Mouse (Mus musculus): ENCODE data around the gene Spata2l. TPM values are rescaled to one million over a fixed set of nuclear protein-coding genes. Genes with fewer than 3 reads are reported as not detected.

Spata2l gene
- total and polyA plus RNA-seq, 3 experiments: 1.9 to 3.1 TPM; not detected in 1

DNA sequence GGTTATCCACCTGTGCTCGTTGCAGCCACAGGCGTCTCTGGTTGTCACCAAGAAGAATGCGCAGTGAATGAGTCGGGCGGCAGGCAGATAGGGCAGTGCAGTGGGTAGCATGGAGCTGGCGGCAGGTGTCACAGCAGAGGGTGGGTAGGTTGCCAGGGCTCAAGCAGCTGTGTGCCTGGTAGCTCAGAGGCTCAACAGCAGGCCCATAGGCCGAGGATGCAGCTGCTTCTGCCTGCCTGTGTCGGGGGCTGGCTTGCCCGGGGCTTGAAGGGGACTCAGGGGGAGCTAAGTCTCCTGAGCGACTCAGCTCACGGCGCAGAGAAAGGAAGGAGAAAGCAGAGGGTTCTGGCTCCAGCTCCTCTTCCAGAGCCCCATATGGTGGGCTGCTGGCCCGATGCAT, 2.7 kb downstream of the Spata2l start:
- no peak overlapping the region for H3K27ac ChIP-seq (ENCODE audit: control insufficient read depth, low read depth, low read length)
- H3K79me2 ChIP-seq (ENCODE audit: control insufficient read depth, insufficient read depth, low read length, poor library complexity): no peaks in the 10 kb centered on the region; the same call in 1 of the 2 replicates
- TF ChIP-seq MYC (IDR thresholded peaks at IDR 0.05; ENCODE audit: low read depth, low read length): no peak
- 0 out of 2 replicates have a peak, but pooled peaks have one; percentile 13 for TF ChIP-seq POLR2AphosphoS2 (IDR thresholded peaks at IDR 0.05; ENCODE audit: low read length)
- DNase-seq (ENCODE audit: low read depth, low spot score): no peak
- no peak overlapping the region for H3K4me3 ChIP-seq (ENCODE audit: control insufficient read depth in 1 of 2, insufficient read depth in 1 of 2, low read depth in 2 of 2, low read length in 2 of 2)
- H3K4me1 ChIP-seq (ENCODE audit: control insufficient read depth in 1 of 2, insufficient read depth in 2 of 2, low read length in 2 of 2): peaks cover 0 to 9% of the 10 kb centered on the region in 2 experiments; a peak in 1 of 4 replicates
- no peaks in the 10 kb centered on the region for H3K9me3 ChIP-seq (replicated peaks; ENCODE audit: insufficient read depth, low read length)
- no peaks in the 10 kb centered on the region; a peak in 1 of 4 replicates for H3K36me3 ChIP-seq (ENCODE audit: control insufficient read depth in 1 of 2, insufficient read depth in 2 of 2, low read length in 2 of 2)
- H3K27me3 ChIP-seq (ENCODE audit: control insufficient read depth in 1 of 2, insufficient read depth in 2 of 2, low read length in 2 of 2): no peaks in the 10 kb centered on the region; a peak in 1 of 4 replicates
- H3K9ac ChIP-seq (ENCODE audit: control insufficient read depth, low read depth, low read length, poor library complexity, severe bottlenecking): no peak overlapping the region

DNA sequence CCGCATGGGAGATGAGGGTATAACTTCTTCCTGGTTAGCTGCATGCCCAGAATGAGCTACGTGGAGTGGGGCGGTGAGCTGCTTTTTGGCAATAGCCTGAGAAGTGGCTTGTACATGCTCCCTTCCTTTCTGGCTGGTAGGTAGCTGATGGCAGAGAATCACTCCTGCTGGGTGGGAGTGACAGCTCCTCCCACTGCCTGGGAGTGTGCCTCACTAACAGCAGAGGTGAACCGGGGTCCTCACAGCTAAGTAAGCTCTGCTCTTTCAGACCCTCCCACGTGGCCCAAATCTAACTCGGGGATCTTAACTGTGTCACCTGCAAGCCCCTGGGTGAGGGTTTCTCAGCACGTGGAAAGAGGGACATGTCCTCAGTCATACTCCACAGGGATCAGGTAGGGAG, 3.5 kb downstream of the Spata2l start:
- H3K36me3 ChIP-seq (ENCODE audit: control insufficient read depth in 1 of 2, insufficient read depth in 2 of 2, low read length in 2 of 2): no peaks in the 10 kb centered on the region; a peak in 1 of 4 replicates

DNA sequence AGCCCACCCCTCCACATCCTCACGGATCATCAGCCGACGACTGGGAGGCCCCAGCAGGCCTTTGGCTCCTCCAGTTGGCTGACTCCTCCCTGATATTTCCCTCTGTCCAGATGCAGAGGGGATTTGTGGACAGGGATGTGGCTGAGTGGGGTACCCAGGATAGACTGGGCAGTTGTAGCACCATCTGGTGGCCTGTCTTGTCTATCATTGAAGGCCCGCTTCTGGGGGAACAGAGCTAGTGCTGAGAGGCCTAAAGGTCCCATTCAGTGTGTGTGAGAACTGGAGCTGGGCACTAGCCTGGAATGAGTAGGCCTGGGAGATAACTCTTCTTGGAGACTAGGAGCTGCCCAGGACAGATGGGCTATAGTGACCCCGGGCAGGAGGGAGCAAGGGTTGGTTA, 4.3 kb downstream of the Spata2l start:
- no peaks in the 10 kb centered on the region for H3K9me3 ChIP-seq (replicated peaks; ENCODE audit: insufficient read depth, low read length)
- peaks cover 0 to 9% of the 10 kb centered on the region in 2 experiments; a peak in 1 of 4 replicates for H3K4me1 ChIP-seq (ENCODE audit: control insufficient read depth in 1 of 2, insufficient read depth in 2 of 2, low read length in 2 of 2)
- no peak overlapping the region for H3K4me3 ChIP-seq (ENCODE audit: control insufficient read depth in 1 of 2, insufficient read depth in 1 of 2, low read depth in 2 of 2, low read length in 2 of 2)
- no peak for DNase-seq (ENCODE audit: low read depth, low spot score)
- H3K27ac ChIP-seq (ENCODE audit: control insufficient read depth, low read depth, low read length): no peak overlapping the region
- TF ChIP-seq POLR2AphosphoS5 (IDR thresholded peaks at IDR 0.05; ENCODE audit: borderline replicate concordance, low read depth, low read length) (no peak), EP300 (IDR thresholded peaks at IDR 0.05; ENCODE audit: low read depth in 1 of 2, low read length in 2 of 2) (no peak), SMC3 (IDR thresholded peaks at IDR 0.05; ENCODE audit: low read depth, low read length) (peak; percentile 36; the same call in 1 of the 2 replicates), E2F4 (IDR thresholded peaks at IDR 0.05; ENCODE audit: borderline replicate concordance, low read depth, low read length) (no peak), ZMIZ1 (IDR thresholded peaks at IDR 0.05; ENCODE audit: low read depth, low read length) (no peak), MEF2A (IDR thresholded peaks at IDR 0.05; ENCODE audit: extremely low read depth, insufficient replicate concordance, low read depth, low read length, poor library complexity, severe bottlenecking) (no peak), ZKSCAN1 (IDR thresholded peaks at IDR 0.05; ENCODE audit: low read depth, low read length) (no peak), CTCF (IDR thresholded peaks at IDR 0.05 in 2 of 3, conservative IDR thresholded peaks at IDR 0.05 in 1 of 3; ENCODE audit: control insufficient read depth in 1 of 3, insufficient read depth in 1 of 3, low read depth in 2 of 3, low read length in 3 of 3, poor library complexity in 1 of 3, severe bottlenecking in 1 of 3) (peak in 2 of 3 experiments; percentile 39; a peak in 3 of 6 replicates), MAFK (IDR thresholded peaks at IDR 0.05; ENCODE audit: borderline replicate concordance, low read depth, low read length) (no peak), NRF1 (IDR thresholded peaks at IDR 0.05; ENCODE audit: insufficient read depth, low read depth, low read length, poor library complexity, severe bottlenecking) (no peak), JUND (IDR thresholded peaks at IDR 0.05; ENCODE audit: low read depth, low read length) (no peak), NELFE (IDR thresholded peaks at IDR 0.05; ENCODE audit: low read depth, low read length) (no peak), USF2 (IDR thresholded peaks at IDR 0.05; ENCODE audit: borderline replicate concordance in 1 of 2, insufficient read depth in 1 of 2, low read depth in 1 of 2, low read length in 2 of 2) (no peak)
- no peaks in the 10 kb centered on the region; a peak in 2 of 4 replicates for H3K36me3 ChIP-seq (ENCODE audit: control insufficient read depth in 1 of 2, insufficient read depth in 2 of 2, low read length in 2 of 2)
- H3K9ac ChIP-seq (ENCODE audit: control insufficient read depth, low read depth, low read length, poor library complexity, severe bottlenecking): no peak overlapping the region
- H3K27me3 ChIP-seq (ENCODE audit: control insufficient read depth in 1 of 2, insufficient read depth in 2 of 2, low read length in 2 of 2): no peaks in the 10 kb centered on the region
- no peaks in the 10 kb centered on the region; the same call in 1 of the 2 replicates for H3K79me2 ChIP-seq (ENCODE audit: control insufficient read depth, insufficient read depth, low read length, poor library complexity)

More for the DNA sequence above, 3.5 kb downstream of the Spata2l start:
- TF ChIP-seq MAZ (IDR thresholded peaks at IDR 0.05; ENCODE audit: low read depth, low read length): no peak
- TF ChIP-seq RCOR1 (IDR thresholded peaks at IDR 0.05; ENCODE audit: low read depth, low read length): no peak
- no peak for TF ChIP-seq POLR2A (IDR thresholded peaks at IDR 0.05; ENCODE audit: control insufficient read depth in 1 of 2, insufficient read depth in 1 of 2, low read depth in 1 of 2, low read length in 2 of 2, poor library complexity in 1 of 2)
- no peak for TF ChIP-seq ZC3H11A (IDR thresholded peaks at IDR 0.05; ENCODE audit: low read depth, low read length)
- no peak for TF ChIP-seq HCFC1 (IDR thresholded peaks at IDR 0.05; ENCODE audit: low read depth, low read length)
- TF ChIP-seq MYB (IDR thresholded peaks at IDR 0.05; ENCODE audit: low read depth, low read length): no peak
- TF ChIP-seq SMC3 (IDR thresholded peaks at IDR 0.05; ENCODE audit: low read depth, low read length): no peak
- no peak for TF ChIP-seq CHD1 (IDR thresholded peaks at IDR 0.05; ENCODE audit: low read depth, low read length)
- TF ChIP-seq MEF2A (IDR thresholded peaks at IDR 0.05; ENCODE audit: extremely low read depth, insufficient replicate concordance, low read depth, low read length, poor library complexity, severe bottlenecking): no peak
- no peak for TF ChIP-seq UBTF (IDR thresholded peaks at IDR 0.05; ENCODE audit: borderline replicate concordance, insufficient read depth, low read depth, low read length)
- TF ChIP-seq RAD21 (IDR thresholded peaks at IDR 0.05; ENCODE audit: low read depth, low read length): no peak
- no peak for TF ChIP-seq POLR2AphosphoS5 (IDR thresholded peaks at IDR 0.05; ENCODE audit: borderline replicate concordance, low read depth, low read length)
- TF ChIP-seq E2F4 (IDR thresholded peaks at IDR 0.05; ENCODE audit: borderline replicate concordance, low read depth, low read length): no peak
- no peak for TF ChIP-seq ZKSCAN1 (IDR thresholded peaks at IDR 0.05; ENCODE audit: low read depth, low read length)
- TF ChIP-seq TBP (IDR thresholded peaks at IDR 0.05; ENCODE audit: low read depth, low read length): no peak
- TF ChIP-seq JUND (IDR thresholded peaks at IDR 0.05; ENCODE audit: low read depth, low read length): no peak
- no peak for TF ChIP-seq CTCF (IDR thresholded peaks at IDR 0.05 in 2 of 3, conservative IDR thresholded peaks at IDR 0.05 in 1 of 3; ENCODE audit: control insufficient read depth in 1 of 3, insufficient read depth in 1 of 3, low read depth in 2 of 3, low read length in 3 of 3, poor library complexity in 1 of 3, severe bottlenecking in 1 of 3)
- no peak for TF ChIP-seq ZMIZ1 (IDR thresholded peaks at IDR 0.05; ENCODE audit: low read depth, low read length)
- no peak for TF ChIP-seq GABPA (IDR thresholded peaks at IDR 0.05; ENCODE audit: low read depth, low read length)
- no peak for TF ChIP-seq USF1 (IDR thresholded peaks at IDR 0.05; ENCODE audit: low read depth, low read length)
- no peaks in the 10 kb centered on the region; the same call in 1 of the 2 replicates for H3K79me2 ChIP-seq (ENCODE audit: control insufficient read depth, insufficient read depth, low read length, poor library complexity)
- H3K4me1 ChIP-seq (ENCODE audit: control insufficient read depth in 1 of 2, insufficient read depth in 2 of 2, low read length in 2 of 2): peaks cover 0 to 9% of the 10 kb centered on the region in 2 experiments; a peak in 1 of 4 replicates
- H3K9me3 ChIP-seq (replicated peaks; ENCODE audit: insufficient read depth, low read length): no peaks in the 10 kb centered on the region
- no peak for DNase-seq (ENCODE audit: low read depth, low spot score)
- no peaks in the 10 kb centered on the region; a peak in 1 of 4 replicates for H3K27me3 ChIP-seq (ENCODE audit: control insufficient read depth in 1 of 2, insufficient read depth in 2 of 2, low read length in 2 of 2)
- H3K4me3 ChIP-seq (ENCODE audit: control insufficient read depth in 1 of 2, insufficient read depth in 1 of 2, low read depth in 2 of 2, low read length in 2 of 2): no peak overlapping the region
- no peak overlapping the region for H3K9ac ChIP-seq (ENCODE audit: control insufficient read depth, low read depth, low read length, poor library complexity, severe bottlenecking)
- no peak overlapping the region for H3K27ac ChIP-seq (ENCODE audit: control insufficient read depth, low read depth, low read length)
